Mouse (Mus musculus) heart, postnatal 0 days (tissue): ENCODE measurements around the gene Fam32a.

Experiments used
- CTCF ChIP-seq: IDR thresholded peaks from 2 replicates; pipeline ENCODE4 v1.5.1; 2016; ENCODE audit warnings: antibody characterized with exemption, control low read depth, low read depth
- EP300 ChIP-seq: IDR thresholded peaks from 2 replicates; pipeline ENCODE4 v1.6.1; 2016; ENCODE audit warnings: antibody characterized with exemption, low read depth

GRCm38 (mm10) chr8:72190215-72190539 is 29.4 kb upstream of the Fam32a start:
- TF ChIP-seq CTCF (no peak), EP300 (no peak)
